Mouse (Mus musculus) liver, embryonic 14.5 days (tissue): Measurements from ENCODE around the gene Pgpep1.

Source experiments
- CTCF ChIP-seq: IDR thresholded peaks from 2 replicates; pipeline ENCODE4 v1.5.1; 2016; ENCODE audit warnings: antibody characterized with exemption, low read depth, control low read depth
- EP300 ChIP-seq: IDR thresholded peaks from 2 replicates; pipeline ENCODE4 v1.6.1; 2016; ENCODE audit warnings: antibody characterized with exemption, low read depth

GRCm38 (mm10) chr8:70606780-70607602 is 53.2 kb downstream of the Pgpep1 start:
- no peak for TF ChIP-seq EP300
- no peak for TF ChIP-seq CTCF
